Mouse (Mus musculus) thymus, postnatal 25 days (tissue): Measurements from ENCODE around the gene Cd164l2.

ENCODE experiments used
- DNase-seq: peaks from one replicate; pipeline ENCODE4 v3.0.0; 2022

Cd164l2 gene

GRCm38 (mm10) chr4:133261641-133262374 lies 49.9 kb downstream of the Cd164l2 start:
- DNase-seq: peak; percentile 76

GRCm38 (mm10) chr4:133262375-133262765 lies 50.4 kb downstream of the Cd164l2 start:
- DNase-seq: no peak

- peak; percentile 56 for DNase-seq
Observed at GRCm38 (mm10) chr4:133262882-133263281, 51.0 kb downstream of the Cd164l2 start, which contains the start of gene Sytl1. Sytl1 (minus strand) TSS chr4:133263113.

GRCm38 (mm10) chr4:133263756-133264155 lies 51.8 kb downstream of the Cd164l2 start:
- no peak for DNase-seq

- no peak for DNase-seq
Observed at GRCm38 (mm10) chr4:133264559-133264958, 52.6 kb downstream of the Cd164l2 start.

- no peak for DNase-seq
Observed at GRCm38 (mm10) chr4:133265297-133265696, 53.4 kb downstream of the Cd164l2 start.

- DNase-seq: no peak
Observed at GRCm38 (mm10) chr4:133265759-133266158, 53.8 kb downstream of the Cd164l2 start.

- no peak for DNase-seq
Observed at GRCm38 (mm10) chr4:133266248-133266880, 54.4 kb downstream of the Cd164l2 start.

- DNase-seq: no peak
Observed at GRCm38 (mm10) chr4:133268931-133269330, 57.0 kb downstream of the Cd164l2 start.

- no peak for DNase-seq
Observed at GRCm38 (mm10) chr4:133269596-133269995, 57.7 kb downstream of the Cd164l2 start.

- DNase-seq: no peak
Observed at GRCm38 (mm10) chr4:133270929-133271328, 59.0 kb downstream of the Cd164l2 start.
